Mouse (Mus musculus): ENCODE results near the gene Ciapin1.

Gene Ciapin1

DNA sequence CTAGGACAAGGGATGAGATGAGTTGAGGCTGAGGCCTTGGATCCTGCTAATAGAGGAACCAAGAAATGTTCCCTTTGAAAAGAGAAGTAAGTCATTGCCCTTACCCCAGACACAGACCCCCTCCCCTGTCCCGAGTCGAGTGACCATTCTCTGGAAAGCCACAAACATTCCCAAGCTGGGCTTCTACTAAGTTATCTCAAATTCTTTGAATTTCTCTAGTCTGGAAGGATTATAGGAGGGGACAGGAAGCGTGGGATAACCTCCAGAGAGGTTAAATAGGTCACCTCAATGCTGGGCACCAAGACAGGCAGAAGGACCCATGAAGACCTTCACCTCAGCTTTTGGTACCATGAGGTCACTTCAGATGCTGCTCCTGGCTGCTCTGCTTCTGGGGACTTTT is 28.0 kb downstream of the Ciapin1 start, which contains the start of gene Ccl17:
Gene Ccl17, plus strand, starts transcription at position 301 of the 400 bp plus-strand sequence.
- no peak for DNase-seq (ENCODE audit: extremely low spot score, low spot score)

DNA sequence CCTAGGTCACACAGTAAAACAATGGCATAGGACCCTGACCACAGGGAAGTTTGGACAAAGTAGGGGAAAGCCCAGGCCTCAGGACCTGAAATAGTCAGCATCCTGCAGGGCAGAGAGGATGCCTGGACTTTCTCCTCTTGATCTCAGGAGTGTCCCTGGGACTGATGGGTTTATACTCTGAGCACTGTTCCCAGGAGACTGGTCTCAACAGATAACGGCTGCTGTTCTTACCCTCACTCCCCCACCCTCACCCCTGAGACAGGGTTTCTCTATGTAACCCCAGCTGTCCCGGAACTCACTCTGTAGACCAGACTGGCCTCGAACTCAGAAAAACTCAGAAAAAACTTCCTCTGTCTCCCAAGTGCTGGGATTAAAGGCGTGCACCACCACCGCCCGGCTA is 29.8 kb downstream of the Ciapin1 start:
- no peak for DNase-seq (ENCODE audit: extremely low spot score, low spot score)

- no peak for DNase-seq (ENCODE audit: extremely low spot score, low spot score)
These were observed 30.7 kb downstream of the Ciapin1 start for GRCm38 (mm10) chr8:94807506-94807905.

GRCm38 (mm10) chr8:94805811-94806210 is 32.3 kb downstream of the Ciapin1 start:
- DNase-seq (ENCODE audit: extremely low spot score, low spot score), result no peak

DNA sequence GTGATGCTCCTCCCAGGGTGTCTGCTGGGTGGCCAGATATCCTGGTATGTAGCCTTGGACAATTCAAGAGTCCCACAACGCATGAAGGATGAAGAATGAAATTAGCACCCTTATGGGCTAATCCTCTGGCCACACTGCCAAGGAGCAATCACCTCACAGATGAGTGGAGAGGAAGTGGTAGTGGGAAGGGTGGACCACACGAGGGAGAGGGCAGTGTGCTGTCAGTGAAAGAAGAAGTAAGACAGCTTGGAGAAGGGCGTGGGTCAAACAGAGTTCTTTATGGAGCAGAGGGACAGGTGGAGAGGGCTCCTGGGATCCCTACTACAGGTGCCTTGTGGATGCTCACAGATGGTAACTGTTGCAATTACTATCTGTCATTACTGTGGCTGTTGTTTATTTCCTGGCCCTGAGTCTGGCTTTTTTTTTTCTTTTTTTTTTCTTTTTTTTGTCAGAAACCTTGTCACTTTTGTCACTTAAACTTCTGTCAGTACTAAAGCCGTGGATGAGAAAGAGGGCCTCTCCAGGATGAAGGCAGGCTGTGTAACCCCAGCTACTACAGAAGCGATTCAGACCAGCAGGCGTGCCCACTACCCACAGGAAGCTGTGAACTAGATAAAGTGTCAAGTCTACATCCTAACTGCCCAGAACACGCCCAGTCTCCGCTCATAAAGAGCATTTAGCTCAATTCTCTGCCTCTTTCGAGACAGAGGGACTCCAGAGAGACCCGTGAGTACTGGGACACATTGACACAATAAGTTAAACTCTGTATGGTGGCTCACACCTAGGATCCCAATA is 33.4 kb downstream of the Ciapin1 start:
- no peak for DNase-seq (ENCODE audit: extremely low spot score, low spot score)

DNA sequence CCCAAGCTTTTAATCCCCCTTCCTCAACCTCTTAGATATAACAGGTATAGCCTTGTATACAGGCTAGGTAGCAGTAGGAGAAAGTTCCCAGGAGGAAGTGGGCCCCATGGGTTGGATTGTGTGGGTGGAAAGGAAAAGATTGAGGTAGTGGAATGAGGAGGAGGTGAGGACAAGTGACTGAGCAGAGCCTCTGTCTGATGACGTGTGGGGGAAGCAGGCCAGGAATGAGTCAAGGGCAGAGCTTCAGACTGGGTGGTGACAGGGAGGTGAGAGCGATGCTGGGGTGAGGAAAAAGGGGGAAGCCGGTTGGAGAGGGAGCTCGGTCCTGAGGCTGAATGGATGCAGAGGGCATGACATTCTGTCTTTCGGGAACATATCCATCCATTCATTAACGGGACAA is 34.6 kb downstream of the Ciapin1 start:
- no peak for DNase-seq (ENCODE audit: extremely low spot score, low spot score)

DNA sequence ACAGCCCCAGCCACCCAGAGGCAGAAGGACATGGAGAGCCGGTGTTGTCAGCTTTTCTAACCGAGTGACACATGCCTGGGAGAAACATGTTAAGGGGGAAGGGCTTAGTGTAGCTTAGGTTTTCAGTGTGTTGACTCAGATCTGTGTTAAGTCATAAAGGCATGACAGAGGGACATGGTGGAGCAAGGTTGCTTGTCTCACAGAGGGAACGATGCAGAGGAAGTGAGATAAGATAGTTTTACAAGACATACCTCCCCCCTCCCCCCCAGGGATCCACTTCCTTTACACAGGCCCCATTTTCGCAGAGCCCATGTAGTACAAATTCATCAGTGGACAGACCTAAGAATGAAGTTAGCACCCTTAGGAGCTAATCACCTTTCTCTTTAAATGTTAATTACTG is 35.8 kb downstream of the Ciapin1 start:
- DNase-seq (ENCODE audit: extremely low spot score, low spot score), result no peak

- no peak for DNase-seq (ENCODE audit: extremely low spot score, low spot score)
These were observed 36.7 kb downstream of the Ciapin1 start for GRCm38 (mm10) chr8:94801293-94802095.

- DNase-seq (ENCODE audit: extremely low spot score, low spot score), result peak; percentile 39
These were observed 37.7 kb downstream of the Ciapin1 start for GRCm38 (mm10) chr8:94800278-94800968.

DNA sequence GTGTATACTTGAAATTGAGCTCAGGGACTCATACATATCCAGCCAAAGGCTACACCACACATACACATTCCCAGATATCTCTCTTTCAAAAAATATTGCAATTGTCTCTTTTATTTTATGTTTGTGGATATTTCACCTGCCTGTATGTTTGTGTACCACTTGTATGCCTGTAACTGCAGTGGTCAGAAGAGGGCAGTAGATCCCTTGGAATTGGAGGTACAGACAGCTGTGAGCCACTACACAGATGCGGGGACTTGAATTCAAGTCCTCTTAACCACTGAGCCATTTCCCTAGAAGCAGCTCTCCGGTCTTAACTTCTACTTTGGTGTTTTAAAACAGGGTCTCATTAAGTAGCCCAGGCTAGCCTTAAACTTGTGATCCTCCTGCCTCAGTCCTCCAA is 43.4 kb downstream of the Ciapin1 start:
- no peak for DNase-seq (ENCODE audit: extremely low spot score, low spot score)

DNA sequence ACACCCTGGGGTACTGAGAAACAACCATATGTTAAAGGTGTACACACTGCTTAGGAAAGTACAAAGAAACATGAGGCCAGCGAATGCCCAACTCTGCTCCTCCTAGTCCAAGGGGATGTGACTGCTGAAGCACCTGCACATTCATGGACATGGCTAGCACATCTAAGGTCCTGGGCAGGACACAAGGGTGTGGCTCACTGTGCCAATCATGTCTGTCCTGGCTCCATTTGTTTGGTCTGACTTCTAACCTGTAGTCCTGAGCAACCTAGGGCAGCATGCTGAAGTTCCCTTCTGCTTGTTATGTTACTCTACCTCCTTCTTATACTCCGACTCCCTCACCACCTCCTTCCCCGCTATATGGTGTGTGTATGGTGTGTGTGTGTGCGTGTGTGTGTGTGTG is 43.8 kb downstream of the Ciapin1 start:
- no peak for DNase-seq (ENCODE audit: extremely low spot score, low spot score)

GRCm38 (mm10) chr8:94789256-94789955 is 48.8 kb downstream of the Ciapin1 start:
- DNase-seq (ENCODE audit: extremely low spot score, low spot score), result no peak

DNA sequence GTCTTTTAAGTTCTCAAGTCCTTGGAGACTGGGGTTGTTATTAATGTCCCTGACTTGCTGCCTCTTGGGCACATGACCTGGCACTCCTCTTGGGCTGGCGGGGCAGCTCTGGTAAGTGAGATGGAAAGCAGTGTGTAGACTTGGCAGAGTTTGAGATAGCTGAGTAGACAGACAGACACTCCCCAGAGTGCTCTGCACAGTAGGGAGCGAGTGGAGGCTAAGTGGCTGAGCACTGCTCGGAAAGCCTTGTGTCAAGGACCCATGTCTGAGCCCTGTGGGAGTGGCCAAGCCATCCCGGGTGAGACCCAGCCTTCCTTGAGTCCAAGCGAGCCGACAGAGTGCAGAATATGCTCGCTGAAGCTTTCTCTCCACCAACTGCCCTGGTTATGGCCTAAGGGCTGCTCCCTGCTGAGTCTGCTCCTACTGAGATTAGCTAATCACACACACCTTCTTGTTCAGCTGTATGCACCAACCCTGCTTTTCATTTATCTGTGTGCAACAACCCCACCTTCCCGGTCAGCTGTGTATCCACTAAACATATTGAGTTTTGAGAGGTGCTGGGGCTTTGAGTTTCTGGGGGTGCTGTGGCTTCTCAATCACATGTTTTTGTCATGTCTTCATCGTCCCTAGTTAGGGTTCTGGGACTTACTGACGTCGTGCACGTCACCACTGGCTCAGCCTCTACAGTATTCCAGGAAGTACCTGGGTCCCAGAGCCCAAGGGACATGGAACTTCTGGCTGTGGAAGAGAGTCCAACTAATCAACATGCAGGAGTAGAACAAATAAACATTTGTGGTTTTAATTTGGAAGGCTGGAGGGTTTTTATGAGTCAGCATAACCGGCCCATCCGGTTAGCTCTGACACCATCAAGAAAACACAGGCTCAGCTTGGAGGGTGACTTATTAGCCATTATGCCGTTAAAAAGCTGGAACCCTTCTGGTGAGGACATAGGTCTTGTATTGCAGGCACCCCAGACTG is 50.3 kb downstream of the Ciapin1 start:
- DNase-seq (ENCODE audit: extremely low spot score, low spot score), result no peak

GRCm38 (mm10) chr8:94785995-94786595 is 52.1 kb downstream of the Ciapin1 start:
- no peak for DNase-seq (ENCODE audit: extremely low spot score, low spot score)

- DNase-seq (ENCODE audit: extremely low spot score, low spot score), result no peak
These were observed 52.7 kb downstream of the Ciapin1 start for GRCm38 (mm10) chr8:94785247-94785985.

DNA sequence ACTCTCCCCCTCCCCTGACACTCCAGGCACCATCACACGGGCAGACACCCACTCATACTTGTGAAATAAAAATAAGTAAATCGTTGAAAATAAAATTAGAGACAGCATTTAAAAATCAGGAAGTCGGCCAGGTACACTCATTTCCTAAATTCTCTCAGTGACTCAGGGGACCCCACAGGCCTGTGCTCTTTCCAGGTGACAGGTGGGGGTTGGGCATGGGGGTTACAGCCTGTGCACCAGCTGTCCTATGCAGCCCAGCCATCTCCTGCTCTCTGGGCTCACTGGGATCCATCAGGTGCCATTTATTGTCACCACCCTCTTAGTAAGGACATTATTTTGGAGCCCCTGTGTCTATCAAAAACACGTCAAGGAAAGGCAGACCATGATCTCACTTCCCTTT is 54.3 kb downstream of the Ciapin1 start:
- no peak for DNase-seq (ENCODE audit: extremely low spot score, low spot score)

DNA sequence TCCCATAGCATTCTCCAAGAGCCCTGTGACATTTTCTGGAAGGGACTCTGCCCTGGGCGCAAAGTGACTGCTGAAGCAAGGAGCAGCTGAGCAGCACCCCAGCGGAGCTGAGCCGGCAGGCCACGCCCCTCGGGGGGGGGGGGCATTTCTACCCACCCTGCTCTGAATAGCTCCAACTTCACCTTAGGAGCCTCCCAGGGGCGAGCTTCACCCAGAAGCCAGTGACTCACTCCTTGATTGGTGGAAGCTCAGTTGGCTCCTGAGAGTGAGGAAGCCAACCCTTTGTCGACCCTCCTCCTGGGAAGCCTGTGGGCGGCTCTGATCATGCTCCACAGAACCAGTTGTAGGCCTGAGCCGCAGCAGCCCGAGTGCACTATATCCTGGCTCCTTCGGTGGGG is 56.3 kb downstream of the Ciapin1 start:
- DNase-seq (ENCODE audit: extremely low spot score, low spot score), result peak; percentile 21

- DNase-seq (ENCODE audit: extremely low spot score, low spot score), result no peak
These were observed 56.9 kb downstream of the Ciapin1 start for GRCm38 (mm10) chr8:94781155-94781837.
